Mouse (Mus musculus) erythroblast, embryonic 14.5 days (primary cell): ENCODE measurements around the gene Hibch.

Experiments used
- GATA1 ChIP-seq: IDR thresholded peaks from 2 replicates; pipeline ENCODE4 v1.6.1; 2012; ENCODE audit warnings: low read length, inconsistent platforms, mixed read lengths
- TAL1 ChIP-seq: IDR thresholded peaks from 3 replicates; pipeline ENCODE4 v1.6.1; 2012; ENCODE audit warnings: low read length, inconsistent platforms, mixed read lengths

DNA sequence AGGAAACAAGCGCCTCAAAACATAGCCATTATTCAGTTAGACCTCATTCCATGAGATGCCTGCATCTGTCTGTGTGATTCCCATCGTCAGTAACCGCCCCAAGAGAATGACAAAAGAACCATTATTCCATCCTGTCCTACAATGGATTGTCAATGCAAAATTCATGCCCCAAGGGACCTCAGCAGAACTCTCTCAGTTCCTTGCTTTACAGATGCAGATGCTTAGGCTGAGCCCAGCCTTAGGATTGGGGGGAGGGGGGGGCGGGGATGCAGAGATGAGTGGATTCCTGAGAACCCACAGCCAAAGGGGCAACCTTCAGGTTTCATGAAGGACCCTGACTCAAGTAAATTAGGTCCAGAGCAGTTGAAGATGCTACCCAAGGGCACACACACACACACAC, 108.8 kb downstream of the Hibch start:
- no peak for TF ChIP-seq GATA1
- no peak for TF ChIP-seq TAL1
